Mouse (Mus musculus): ENCODE results near the gene Slc30a5. TPM values are rescaled to one million over a fixed set of nuclear protein-coding genes. Genes with fewer than 3 reads are reported as not detected.

Gene Slc30a5
- total RNA-seq, 1 experiment, result 85.6 TPM

GRCm38 (mm10) chr13:100787316-100788010, 45.8 kb downstream of the Slc30a5 start:
- TF ChIP-seq MAFK (IDR thresholded peaks at IDR 0.05; ENCODE audit: insufficient read depth, low read depth, low read length) (no peak), ZNF384 (IDR thresholded peaks at IDR 0.05; ENCODE audit: low read depth, low read length) (no peak), HCFC1 (IDR thresholded peaks at IDR 0.05; ENCODE audit: borderline replicate concordance, insufficient read depth, low read length) (no peak), CHD2 (IDR thresholded peaks at IDR 0.05; ENCODE audit: low read depth, low read length) (no peak), ZC3H11A (IDR thresholded peaks at IDR 0.05; ENCODE audit: borderline replicate concordance, low read depth, low read length) (no peak)
- Histone ChIP-seq H3K36me3 (ENCODE audit: control insufficient read depth, insufficient read depth, low read length, poor library complexity, severe bottlenecking) (peaks cover 27% of the 10 kb centered on the region), H3K9me3 (ENCODE audit: control insufficient read depth, insufficient read depth, low read depth, low read length) (no peaks in the 10 kb centered on the region), H3K9ac (ENCODE audit: insufficient read depth, low read depth, low read length, poor library complexity, severe bottlenecking) (no peak overlapping the region), H3K4me3 (ENCODE audit: insufficient read depth in 1 of 2, low read depth in 1 of 2, low read length in 2 of 2, poor library complexity in 1 of 2, severe bottlenecking in 1 of 2) (no peak overlapping the region), H3K4me1 (ENCODE audit: control insufficient read depth in 2 of 2, insufficient read depth in 2 of 2, low read length in 2 of 2, poor library complexity in 1 of 2) (peaks cover 0 to 12% of the 10 kb centered on the region in 2 experiments; a peak in 2 of 4 replicates), H3K27ac (ENCODE audit: insufficient read depth, low read depth, low read length, poor library complexity, severe bottlenecking) (no peak overlapping the region)
- DNase-seq (ENCODE audit: low read depth, low spot score), result no peak
- in situ Hi-C loops (cut with MboI; ENCODE audit: low sequenced_read_pairs in 2 of 2, unreplicated experiment in 2 of 2), result no loop called here

- Histone ChIP-seq H3K9ac (ENCODE audit: insufficient read depth, low read depth, low read length, poor library complexity, severe bottlenecking) (peak within 1 kb of the TSS; percentile 100), H3K27ac (ENCODE audit: insufficient read depth, low read depth, low read length, poor library complexity, severe bottlenecking) (peak within 1 kb of the TSS; percentile 94), H3K4me3 (ENCODE audit: insufficient read depth in 1 of 2, low read depth in 1 of 2, low read length in 2 of 2, poor library complexity in 1 of 2, severe bottlenecking in 1 of 2) (peak within 1 kb of the TSS; percentile 91 to 98), H3K36me3 (ENCODE audit: control insufficient read depth, insufficient read depth, low read length, poor library complexity, severe bottlenecking) (peaks cover 35% of the 10 kb centered on the region), H3K4me1 (ENCODE audit: control insufficient read depth in 2 of 2, insufficient read depth in 2 of 2, low read length in 2 of 2, poor library complexity in 1 of 2) (peaks cover 0 to 12% of the 10 kb centered on the region in 2 experiments; a peak in 2 of 4 replicates), H3K9me3 (ENCODE audit: control insufficient read depth, insufficient read depth, low read depth, low read length) (no peaks in the 10 kb centered on the region)
- peak; percentile 95 for DNase-seq (ENCODE audit: low read depth, low spot score)
- TF ChIP-seq CHD2 (IDR thresholded peaks at IDR 0.05; ENCODE audit: low read depth, low read length), result peak; percentile 89
- TF ChIP-seq MAFK (IDR thresholded peaks at IDR 0.05; ENCODE audit: insufficient read depth, low read depth, low read length), result no peak
- no peak for TF ChIP-seq ZNF384 (IDR thresholded peaks at IDR 0.05; ENCODE audit: low read depth, low read length)
- no peak for TF ChIP-seq HCFC1 (IDR thresholded peaks at IDR 0.05; ENCODE audit: borderline replicate concordance, insufficient read depth, low read length)
- TF ChIP-seq ZC3H11A (IDR thresholded peaks at IDR 0.05; ENCODE audit: borderline replicate concordance, low read depth, low read length), result no peak
- in situ Hi-C loops (cut with MboI; ENCODE audit: low sequenced_read_pairs in 2 of 2, unreplicated experiment in 2 of 2), result no loop called here
Observed at GRCm38 (mm10) chr13:100786414-100786867, 46.8 kb downstream of the Slc30a5 start, which contains the start of gene Ccnb1. TSS of gene Ccnb1 (minus strand) at chr13:100786570.

- peak overlapping the region; percentile 100 for H3K9ac ChIP-seq (ENCODE audit: insufficient read depth, low read depth, low read length, poor library complexity, severe bottlenecking)
- peaks cover 37% of the 10 kb centered on the region for H3K36me3 ChIP-seq (ENCODE audit: control insufficient read depth, insufficient read depth, low read length, poor library complexity, severe bottlenecking)
- H3K4me1 ChIP-seq (ENCODE audit: control insufficient read depth in 2 of 2, insufficient read depth in 2 of 2, low read length in 2 of 2, poor library complexity in 1 of 2), result peaks cover 0 to 12% of the 10 kb centered on the region in 2 experiments; a peak in 2 of 4 replicates
- H3K4me3 ChIP-seq (ENCODE audit: insufficient read depth in 1 of 2, low read depth in 1 of 2, low read length in 2 of 2, poor library complexity in 1 of 2, severe bottlenecking in 1 of 2), result peak overlapping the region; percentile 91 to 98
- TF ChIP-seq ZNF384 (IDR thresholded peaks at IDR 0.05; ENCODE audit: low read depth, low read length) (no peak), HCFC1 (IDR thresholded peaks at IDR 0.05; ENCODE audit: borderline replicate concordance, insufficient read depth, low read length) (no peak), MAFK (IDR thresholded peaks at IDR 0.05; ENCODE audit: insufficient read depth, low read depth, low read length) (no peak), ZC3H11A (IDR thresholded peaks at IDR 0.05; ENCODE audit: borderline replicate concordance, low read depth, low read length) (no peak)
- no peaks in the 10 kb centered on the region for H3K9me3 ChIP-seq (ENCODE audit: control insufficient read depth, insufficient read depth, low read depth, low read length)
- peak overlapping the region; percentile 94 for H3K27ac ChIP-seq (ENCODE audit: insufficient read depth, low read depth, low read length, poor library complexity, severe bottlenecking)
- in situ Hi-C loops (cut with MboI; ENCODE audit: low sequenced_read_pairs in 2 of 2, unreplicated experiment in 2 of 2), result no loop called here
- DNase-seq (ENCODE audit: low read depth, low spot score), result no peak
Observed at GRCm38 (mm10) chr13:100785806-100786413, 47.3 kb downstream of the Slc30a5 start.

- Histone ChIP-seq H3K4me3 (ENCODE audit: insufficient read depth in 1 of 2, low read depth in 1 of 2, low read length in 2 of 2, poor library complexity in 1 of 2, severe bottlenecking in 1 of 2) (no peak overlapping the region), H3K9ac (ENCODE audit: insufficient read depth, low read depth, low read length, poor library complexity, severe bottlenecking) (no peak overlapping the region), H3K36me3 (ENCODE audit: control insufficient read depth, insufficient read depth, low read length, poor library complexity, severe bottlenecking) (peaks cover 32% of the 10 kb centered on the region), H3K4me1 (ENCODE audit: control insufficient read depth in 2 of 2, insufficient read depth in 2 of 2, low read length in 2 of 2, poor library complexity in 1 of 2) (no peaks in the 10 kb centered on the region), H3K27ac (ENCODE audit: insufficient read depth, low read depth, low read length, poor library complexity, severe bottlenecking) (no peak overlapping the region), H3K9me3 (ENCODE audit: control insufficient read depth, insufficient read depth, low read depth, low read length) (no peaks in the 10 kb centered on the region)
- DNase-seq (ENCODE audit: low read depth, low spot score), result no peak
- in situ Hi-C loops (cut with MboI; ENCODE audit: low sequenced_read_pairs in 2 of 2, unreplicated experiment in 2 of 2), result no loop called here
- TF ChIP-seq ZC3H11A (IDR thresholded peaks at IDR 0.05; ENCODE audit: borderline replicate concordance, low read depth, low read length) (no peak), CHD2 (IDR thresholded peaks at IDR 0.05; ENCODE audit: low read depth, low read length) (no peak), MAFK (IDR thresholded peaks at IDR 0.05; ENCODE audit: insufficient read depth, low read depth, low read length) (no peak), HCFC1 (IDR thresholded peaks at IDR 0.05; ENCODE audit: borderline replicate concordance, insufficient read depth, low read length) (no peak), ZNF384 (IDR thresholded peaks at IDR 0.05; ENCODE audit: low read depth, low read length) (no peak)
Observed at GRCm38 (mm10) chr13:100777491-100777890, 55.7 kb downstream of the Slc30a5 start.
